Mouse (Mus musculus) embryonic facial prominence, embryonic 14.5 days (tissue): ENCODE measurements around the gene Abcc4. TPM values are rescaled to one million over a fixed set of nuclear protein-coding genes. Genes with fewer than 3 reads are reported as not detected.

Source experiments
- ATAC-seq: fragments of 200-750 bp; cut with Nextera tagmentation; 2 replicates; pipeline ENCODE4 v1.8.0; 2017; ENCODE audit warnings: low read depth, moderate number of reproducible peaks, moderate TSS enrichment
- DNase-seq: peaks from one replicate; pipeline ENCODE4 v3.0.0-alpha.2; 2015; ENCODE audit warnings: low spot score
- H3K27ac ChIP-seq: fragments of 300-500 bp; sonication (generic); replicated peaks from 2 replicates; pipeline ENCODE4 v1.5.1; 2014; ENCODE audit warnings: low read depth, mild to moderate bottlenecking, low read length, moderate library complexity
- H3K27me3 ChIP-seq: fragments of 300-500 bp; sonication (generic); replicated peaks from 2 replicates; pipeline ENCODE4 v1.6.1; 2014; ENCODE audit warnings: low read length; ENCODE audit not compliant: control insufficient read depth, insufficient read depth
- H3K36me3 ChIP-seq: fragments of 300-500 bp; sonication (generic); 2 replicates; pipeline ENCODE4 v1.6.1; 2014; ENCODE audit warnings: low read length, mixed read lengths; ENCODE audit not compliant: control insufficient read depth, insufficient read depth
- H3K4me1 ChIP-seq: fragments of 300-500 bp; sonication (generic); 2 replicates; pipeline ENCODE4 v1.6.1; 2014; ENCODE audit warnings: antibody characterized with exemption, low read length; ENCODE audit not compliant: control insufficient read depth, insufficient read depth
- H3K4me2 ChIP-seq: fragments of 300-500 bp; sonication (generic); 2 replicates; pipeline ENCODE4 v1.6.1; 2014; ENCODE audit warnings: low read depth, mild to moderate bottlenecking, low read length, moderate library complexity, mixed read lengths
- H3K4me3 ChIP-seq: fragments of 300-500 bp; sonication (generic); 2 replicates; pipeline ENCODE4 v1.5.1; 2014; ENCODE audit warnings: low read depth, mild to moderate bottlenecking, low read length
- H3K9ac ChIP-seq: fragments of 300-500 bp; sonication (generic); 2 replicates; pipeline ENCODE4 v1.6.1; 2014; ENCODE audit warnings: low read depth, mild to moderate bottlenecking, low read length, moderate library complexity, mixed read lengths
- H3K9me3 ChIP-seq: fragments of 300-500 bp; sonication (generic); 2 replicates; pipeline ENCODE4 v1.6.1; 2016; ENCODE audit warnings: low read length; ENCODE audit not compliant: control insufficient read depth
- WGBS: fragments of 180-500 bp; shearing (Covaris S2); extraction: QIAGEN DNeasy Blood & Tissue Kit; methylation state at CpG from one replicate; pipeline ENCODE4 v1.1.7; 2014; 5-methylcytosine and 5-hydroxymethylcytosine counted together
- polyA plus RNA-seq: library from polyadenylated mRNA; unstranded; fragments of >200 nt; fragmentation: Nextera tagmentation; extraction: Ambion mirVana; gene quantifications from 2 replicates; pipeline ENCODE4 v1.2.1, GENCODE M21; 2014

Gene Abcc4
- polyA plus RNA-seq, 1 experiment from 2014 or later: 3.4 TPM

- H3K27ac ChIP-seq: no peak overlapping the region
- 80% methylated on average over 7 of the region's 7 CpGs for WGBS
- no peak for DNase-seq
- H3K4me1 ChIP-seq: 0 out of 2 replicates have a peak, but pooled peaks cover 9% of the 10 kb centered on the region
- no peaks in the 10 kb centered on the region for H3K36me3 ChIP-seq
- H3K9ac ChIP-seq: no peak overlapping the region; the same call in 1 of the 2 replicates
- no peak for ATAC-seq
- H3K9me3 ChIP-seq: no peaks in the 10 kb centered on the region
- no peak overlapping the region for H3K4me3 ChIP-seq
- no peaks in the 10 kb centered on the region for H3K27me3 ChIP-seq
- H3K4me2 ChIP-seq: no peak overlapping the region
Observed at GRCm38 (mm10) chr14:118694321-118694720, 11.7 kb downstream of the Abcc4 start.

GRCm38 (mm10) chr14:118691910-118692309 lies 14.1 kb downstream of the Abcc4 start:
- no peak overlapping the region for H3K4me3 ChIP-seq
- H3K36me3 ChIP-seq: no peaks in the 10 kb centered on the region
- 66% methylated on average over 6 of the region's 6 CpGs for WGBS
- ATAC-seq (no peak), DNase-seq (no peak)
- H3K9ac ChIP-seq: 0 out of 2 replicates have a peak overlapping the region, but pooled peaks have one; percentile 10
- no peaks in the 10 kb centered on the region for H3K9me3 ChIP-seq
- H3K27ac ChIP-seq: no peak overlapping the region
- no peaks in the 10 kb centered on the region for H3K27me3 ChIP-seq
- no peak overlapping the region for H3K4me2 ChIP-seq
- 0 out of 2 replicates have a peak, but pooled peaks cover 13% of the 10 kb centered on the region for H3K4me1 ChIP-seq

GRCm38 (mm10) chr14:118691404-118691803 lies 14.6 kb downstream of the Abcc4 start:
- no peak overlapping the region for H3K27ac ChIP-seq

GRCm38 (mm10) chr14:118690921-118691320 lies 15.1 kb downstream of the Abcc4 start:
- H3K9me3 ChIP-seq: no peaks in the 10 kb centered on the region
- DNase-seq: no peak
- H3K27ac ChIP-seq: no peak overlapping the region; the same call in 1 of the 2 replicates
- H3K36me3 ChIP-seq: no peaks in the 10 kb centered on the region
- ATAC-seq: no peak
- no peaks in the 10 kb centered on the region for H3K27me3 ChIP-seq
- H3K4me3 ChIP-seq: no peak overlapping the region
- WGBS: 55% methylated on average over 8 of the region's 8 CpGs
- H3K4me2 ChIP-seq: no peak overlapping the region
- no peak overlapping the region for H3K9ac ChIP-seq
- H3K4me1 ChIP-seq: peaks cover 18% of the 10 kb centered on the region

More at GRCm38 (mm10) chr14:118691404-118691803, 14.6 kb downstream of the Abcc4 start:
- Histone ChIP-seq H3K4me3 (no peak overlapping the region), H3K4me2 (no peak overlapping the region), H3K27me3 (no peaks in the 10 kb centered on the region), H3K9ac (no peak overlapping the region), H3K4me1 (peaks cover 15% of the 10 kb centered on the region), H3K36me3 (no peaks in the 10 kb centered on the region), H3K9me3 (no peaks in the 10 kb centered on the region)
- WGBS: 83% methylated on average over 5 of the region's 5 CpGs
- ATAC-seq (no peak), DNase-seq (no peak)

- no peaks in the 10 kb centered on the region for H3K27me3 ChIP-seq
- H3K9ac ChIP-seq: no peak overlapping the region
- H3K4me1 ChIP-seq: peaks cover 18% of the 10 kb centered on the region
- DNase-seq (no peak), ATAC-seq (no peak)
- H3K4me3 ChIP-seq: no peak overlapping the region
- 0 out of 2 replicates have a peak overlapping the region, but pooled peaks have one; percentile 15 for H3K27ac ChIP-seq
- H3K9me3 ChIP-seq: no peaks in the 10 kb centered on the region
- H3K36me3 ChIP-seq: no peaks in the 10 kb centered on the region
- no peak overlapping the region for H3K4me2 ChIP-seq
- 73% methylated on average over 10 of the region's 10 CpGs for WGBS
Observed at GRCm38 (mm10) chr14:118690336-118690735, 15.7 kb downstream of the Abcc4 start.

GRCm38 (mm10) chr14:118688643-118689042 lies 17.4 kb downstream of the Abcc4 start:
- Histone ChIP-seq H3K9ac (no peak overlapping the region), H3K4me3 (no peak overlapping the region), H3K9me3 (no peaks in the 10 kb centered on the region), H3K4me1 (peaks cover 18% of the 10 kb centered on the region), H3K36me3 (no peaks in the 10 kb centered on the region), H3K4me2 (no peak overlapping the region), H3K27ac (no peak overlapping the region), H3K27me3 (no peaks in the 10 kb centered on the region)
- WGBS: 71% methylated on average over 5 of the region's 5 CpGs
- DNase-seq (peak; percentile 82), ATAC-seq (peak; percentile 76)

- Histone ChIP-seq H3K4me2 (0 out of 2 replicates have a peak overlapping the region, but pooled peaks have one; percentile 18), H3K4me1 (peaks cover 17% of the 10 kb centered on the region), H3K4me3 (no peak overlapping the region), H3K27me3 (no peaks in the 10 kb centered on the region), H3K27ac (no peak overlapping the region), H3K36me3 (no peaks in the 10 kb centered on the region), H3K9me3 (no peaks in the 10 kb centered on the region), H3K9ac (no peak overlapping the region)
- ATAC-seq: no peak
- DNase-seq: peak; percentile 73
- 64% methylated on average over 5 of the region's 5 CpGs for WGBS
Observed at GRCm38 (mm10) chr14:118686861-118687260, 19.2 kb downstream of the Abcc4 start.

- Histone ChIP-seq H3K4me3 (no peak overlapping the region), H3K36me3 (no peaks in the 10 kb centered on the region), H3K27ac (no peak overlapping the region), H3K27me3 (no peaks in the 10 kb centered on the region), H3K9ac (no peak overlapping the region), H3K9me3 (no peaks in the 10 kb centered on the region), H3K4me1 (peaks cover 13% of the 10 kb centered on the region), H3K4me2 (no peak overlapping the region)
- 87% methylated on average over 6 of the region's 6 CpGs for WGBS
- no peak for ATAC-seq
- DNase-seq: no peak
Observed at GRCm38 (mm10) chr14:118685572-118685971, 20.4 kb downstream of the Abcc4 start.

- WGBS: 49% methylated on average over 10 of the region's 10 CpGs
- peak overlapping the region; percentile 69; the same call in 1 of the 2 replicates for H3K27ac ChIP-seq
- no peaks in the 10 kb centered on the region for H3K36me3 ChIP-seq
- no peaks in the 10 kb centered on the region for H3K27me3 ChIP-seq
- H3K4me2 ChIP-seq: no peak overlapping the region
- H3K4me1 ChIP-seq: peaks cover 8% of the 10 kb centered on the region
- H3K4me3 ChIP-seq: no peak overlapping the region
- peak; percentile 78 for DNase-seq
- no peak overlapping the region for H3K9ac ChIP-seq
- peak; percentile 53; the same call in 1 of the 2 replicates for ATAC-seq
- H3K9me3 ChIP-seq: no peaks in the 10 kb centered on the region
Observed at GRCm38 (mm10) chr14:118682339-118683034, 23.5 kb downstream of the Abcc4 start.
